Mouse (Mus musculus): ENCODE data around the gene Psmb3. TPM values are rescaled to one million over a fixed set of nuclear protein-coding genes. Genes with fewer than 3 reads are reported as not detected.
A peak's percentile ranks its signal among the peaks of the same experiment; 100 is the strongest.

Gene Psmb3
- polyA plus RNA-seq, 1 experiment from 2014 or later: 546 TPM

GRCm38 (mm10) chr11:97664771-97665240 is 38.4 kb upstream of the Psmb3 start:
- no peaks in the 10 kb centered on the region for H3K9me3 ChIP-seq (ENCODE audit: control insufficient read depth, low read length)
- peak overlapping the region; percentile 89 for H3K4me3 ChIP-seq (ENCODE audit: low read depth, low read length)
- WGBS: 29% methylated on average over 6 of the region's 6 CpGs
- no peak overlapping the region for H3K9ac ChIP-seq (ENCODE audit: low read length)
- DNase-seq (ENCODE audit: low spot score) (no peak), ATAC-seq (ENCODE audit: insufficient number of reproducible peaks, low FRiP score, low TSS enrichment, low read depth) (no peak)
- peaks cover 22% of the 10 kb centered on the region for H3K4me1 ChIP-seq (ENCODE audit: control insufficient read depth, insufficient read depth, low read length)
- peak overlapping the region; percentile 69 for H3K4me2 ChIP-seq (ENCODE audit: low read depth, severe bottlenecking)
- H3K27ac ChIP-seq (replicated peaks; ENCODE audit: low read depth, low read length): no peak overlapping the region
- peaks cover 9% of the 10 kb centered on the region; the same call in 1 of the 2 replicates for H3K27me3 ChIP-seq (ENCODE audit: control insufficient read depth, insufficient read depth, low read length)
- H3K36me3 ChIP-seq (ENCODE audit: control insufficient read depth, insufficient read depth, low read length): peaks cover 12% of the 10 kb centered on the region; the same call in 1 of the 2 replicates

- no peaks in the 10 kb centered on the region for H3K9me3 ChIP-seq (ENCODE audit: control insufficient read depth, low read length)
- no peak overlapping the region; the same call in 1 of the 2 replicates for H3K4me2 ChIP-seq (ENCODE audit: low read depth, severe bottlenecking)
- H3K9ac ChIP-seq (ENCODE audit: low read length): no peak overlapping the region
- no peak overlapping the region for H3K27ac ChIP-seq (replicated peaks; ENCODE audit: low read depth, low read length)
- DNase-seq (ENCODE audit: low spot score) (no peak), ATAC-seq (ENCODE audit: insufficient number of reproducible peaks, low FRiP score, low TSS enrichment, low read depth) (no peak)
- H3K4me3 ChIP-seq (ENCODE audit: low read depth, low read length): no peak overlapping the region
- H3K4me1 ChIP-seq (ENCODE audit: control insufficient read depth, insufficient read depth, low read length): peaks cover 21% of the 10 kb centered on the region
- 92% methylated on average over 13 of the region's 13 CpGs for WGBS
- H3K36me3 ChIP-seq (ENCODE audit: control insufficient read depth, insufficient read depth, low read length): peaks cover 12% of the 10 kb centered on the region; the same call in 1 of the 2 replicates
- H3K27me3 ChIP-seq (ENCODE audit: control insufficient read depth, insufficient read depth, low read length): peaks cover 9% of the 10 kb centered on the region; the same call in 1 of the 2 replicates
These were observed 37.8 kb upstream of the Psmb3 start for GRCm38 (mm10) chr11:97665431-97665830.

GRCm38 (mm10) chr11:97666221-97666620 is 37.0 kb upstream of the Psmb3 start:
- DNase-seq (ENCODE audit: low spot score) (no peak), ATAC-seq (ENCODE audit: insufficient number of reproducible peaks, low FRiP score, low TSS enrichment, low read depth) (no peak)
- H3K4me2 ChIP-seq (ENCODE audit: low read depth, severe bottlenecking): no peak overlapping the region
- peaks cover 7% of the 10 kb centered on the region; the same call in 1 of the 2 replicates for H3K27me3 ChIP-seq (ENCODE audit: control insufficient read depth, insufficient read depth, low read length)
- H3K36me3 ChIP-seq (ENCODE audit: control insufficient read depth, insufficient read depth, low read length): peaks cover 18% of the 10 kb centered on the region
- H3K9ac ChIP-seq (ENCODE audit: low read length): no peak overlapping the region
- H3K4me3 ChIP-seq (ENCODE audit: low read depth, low read length): no peak overlapping the region
- H3K9me3 ChIP-seq (ENCODE audit: control insufficient read depth, low read length): no peaks in the 10 kb centered on the region
- no peak overlapping the region for H3K27ac ChIP-seq (replicated peaks; ENCODE audit: low read depth, low read length)
- 91% methylated on average over 7 of the region's 7 CpGs for WGBS
- H3K4me1 ChIP-seq (ENCODE audit: control insufficient read depth, insufficient read depth, low read length): peaks cover 15% of the 10 kb centered on the region

- ATAC-seq (ENCODE audit: insufficient number of reproducible peaks, low FRiP score, low TSS enrichment, low read depth): no peak
- WGBS: 92% methylated on average over 15 of the region's 15 CpGs
These were observed 36.4 kb upstream of the Psmb3 start for GRCm38 (mm10) chr11:97666794-97667193.

GRCm38 (mm10) chr11:97668160-97668559 is 35.0 kb upstream of the Psmb3 start:
- no peak overlapping the region for H3K9ac ChIP-seq (ENCODE audit: low read length)
- H3K27ac ChIP-seq (replicated peaks; ENCODE audit: low read depth, low read length): no peak overlapping the region
- ATAC-seq (ENCODE audit: insufficient number of reproducible peaks, low FRiP score, low TSS enrichment, low read depth) (no peak), DNase-seq (ENCODE audit: low spot score) (no peak)
- no peak overlapping the region for H3K4me3 ChIP-seq (ENCODE audit: low read depth, low read length)
- H3K4me1 ChIP-seq (ENCODE audit: control insufficient read depth, insufficient read depth, low read length): no peaks in the 10 kb centered on the region
- H3K27me3 ChIP-seq (ENCODE audit: control insufficient read depth, insufficient read depth, low read length): no peaks in the 10 kb centered on the region
- 92% methylated on average over 7 of the region's 7 CpGs for WGBS
- peaks cover 22% of the 10 kb centered on the region for H3K36me3 ChIP-seq (ENCODE audit: control insufficient read depth, insufficient read depth, low read length)
- no peak overlapping the region for H3K4me2 ChIP-seq (ENCODE audit: low read depth, severe bottlenecking)
- no peaks in the 10 kb centered on the region for H3K9me3 ChIP-seq (ENCODE audit: control insufficient read depth, low read length)

More at GRCm38 (mm10) chr11:97666794-97667193, 36.4 kb upstream of the Psmb3 start:
- Histone ChIP-seq H3K4me1 (ENCODE audit: control insufficient read depth, insufficient read depth, low read length) (peaks cover 10% of the 10 kb centered on the region), H3K4me2 (ENCODE audit: low read depth, severe bottlenecking) (no peak overlapping the region), H3K9me3 (ENCODE audit: control insufficient read depth, low read length) (no peaks in the 10 kb centered on the region), H3K4me3 (ENCODE audit: low read depth, low read length) (no peak overlapping the region), H3K9ac (ENCODE audit: low read length) (no peak overlapping the region), H3K36me3 (ENCODE audit: control insufficient read depth, insufficient read depth, low read length) (peaks cover 18% of the 10 kb centered on the region), H3K27me3 (ENCODE audit: control insufficient read depth, insufficient read depth, low read length) (peaks cover 2% of the 10 kb centered on the region; the same call in 1 of the 2 replicates), H3K27ac (replicated peaks; ENCODE audit: low read depth, low read length) (no peak overlapping the region)
- no peak for DNase-seq (ENCODE audit: low spot score)

GRCm38 (mm10) chr11:97669268-97669667 is 33.9 kb upstream of the Psmb3 start:
- no peak overlapping the region for H3K27ac ChIP-seq (replicated peaks; ENCODE audit: low read depth, low read length)
- ATAC-seq (ENCODE audit: insufficient number of reproducible peaks, low FRiP score, low TSS enrichment, low read depth) (no peak), DNase-seq (ENCODE audit: low spot score) (no peak)
- peaks cover 24% of the 10 kb centered on the region for H3K36me3 ChIP-seq (ENCODE audit: control insufficient read depth, insufficient read depth, low read length)
- WGBS: 67% methylated on average over 14 of the region's 15 CpGs
- no peak overlapping the region for H3K4me3 ChIP-seq (ENCODE audit: low read depth, low read length)
- no peaks in the 10 kb centered on the region for H3K9me3 ChIP-seq (ENCODE audit: control insufficient read depth, low read length)
- no peak overlapping the region for H3K9ac ChIP-seq (ENCODE audit: low read length)
- no peaks in the 10 kb centered on the region for H3K27me3 ChIP-seq (ENCODE audit: control insufficient read depth, insufficient read depth, low read length)
- no peaks in the 10 kb centered on the region for H3K4me1 ChIP-seq (ENCODE audit: control insufficient read depth, insufficient read depth, low read length)
- no peak overlapping the region for H3K4me2 ChIP-seq (ENCODE audit: low read depth, severe bottlenecking)

GRCm38 (mm10) chr11:97669829-97670228 is 33.4 kb upstream of the Psmb3 start:
- Histone ChIP-seq H3K9me3 (ENCODE audit: control insufficient read depth, low read length) (no peaks in the 10 kb centered on the region), H3K27me3 (ENCODE audit: control insufficient read depth, insufficient read depth, low read length) (no peaks in the 10 kb centered on the region), H3K36me3 (ENCODE audit: control insufficient read depth, insufficient read depth, low read length) (peaks cover 26% of the 10 kb centered on the region), H3K4me2 (ENCODE audit: low read depth, severe bottlenecking) (no peak overlapping the region), H3K4me1 (ENCODE audit: control insufficient read depth, insufficient read depth, low read length) (no peaks in the 10 kb centered on the region), H3K27ac (replicated peaks; ENCODE audit: low read depth, low read length) (no peak overlapping the region), H3K4me3 (ENCODE audit: low read depth, low read length) (no peak overlapping the region), H3K9ac (ENCODE audit: low read length) (no peak overlapping the region)
- 45% methylated on average over 6 of the region's 6 CpGs for WGBS
- DNase-seq (ENCODE audit: low spot score) (no peak), ATAC-seq (ENCODE audit: insufficient number of reproducible peaks, low FRiP score, low TSS enrichment, low read depth) (no peak)

- Histone ChIP-seq H3K4me1 (ENCODE audit: control insufficient read depth, insufficient read depth, low read length) (no peaks in the 10 kb centered on the region), H3K4me3 (ENCODE audit: low read depth, low read length) (no peak overlapping the region), H3K27me3 (ENCODE audit: control insufficient read depth, insufficient read depth, low read length) (no peaks in the 10 kb centered on the region), H3K36me3 (ENCODE audit: control insufficient read depth, insufficient read depth, low read length) (peaks cover 30% of the 10 kb centered on the region), H3K27ac (replicated peaks; ENCODE audit: low read depth, low read length) (no peak overlapping the region), H3K9me3 (ENCODE audit: control insufficient read depth, low read length) (no peaks in the 10 kb centered on the region), H3K4me2 (ENCODE audit: low read depth, severe bottlenecking) (no peak overlapping the region), H3K9ac (ENCODE audit: low read length) (no peak overlapping the region)
- DNase-seq (ENCODE audit: low spot score) (no peak), ATAC-seq (ENCODE audit: insufficient number of reproducible peaks, low FRiP score, low TSS enrichment, low read depth) (no peak)
- 74% methylated on average over 13 of the region's 13 CpGs for WGBS
These were observed 32.7 kb upstream of the Psmb3 start for GRCm38 (mm10) chr11:97670234-97671176.

Data from limb, embryonic 11.5 days (tissue).